Mouse (Mus musculus) limb, embryonic 10.5 days (tissue): ENCODE results near the gene Rnf41. TPM values are rescaled to one million over a fixed set of nuclear protein-coding genes. Genes with fewer than 3 reads are reported as not detected.

ENCODE experiments used
- DNase-seq: peaks from one replicate; pipeline ENCODE4 v3.0.0-alpha.2; 2017; ENCODE audit warnings: low spot score
- H3K27ac ChIP-seq: fragments of 300-500 bp; sonication (generic); 2 replicates; pipeline ENCODE4 v1.5.1; 2016; ENCODE audit warnings: mild to moderate bottlenecking
- H3K27me3 ChIP-seq: fragments of 300-500 bp; sonication (generic); 2 replicates; pipeline ENCODE4 v1.6.1; 2016; ENCODE audit warnings: low read depth, mild to moderate bottlenecking; ENCODE audit not compliant: poor library complexity, severe bottlenecking
- H3K36me3 ChIP-seq: fragments of 300-500 bp; sonication (generic); 2 replicates; pipeline ENCODE4 v1.6.1; 2016; ENCODE audit warnings: mild to moderate bottlenecking, moderate library complexity
- H3K4me1 ChIP-seq: fragments of 300-500 bp; sonication (generic); 2 replicates; pipeline ENCODE4 v1.6.1; 2016
- H3K4me3 ChIP-seq: fragments of 300-500 bp; sonication (generic); 2 replicates; pipeline ENCODE4 v1.5.1; 2016; ENCODE audit warnings: mild to moderate bottlenecking, moderate library complexity
- H3K9me3 ChIP-seq: fragments of 300-500 bp; sonication (generic); replicated peaks from 2 replicates; pipeline ENCODE4 v1.6.1; 2016; ENCODE audit warnings: mild to moderate bottlenecking
- WGBS: fragments of 180-500 bp; shearing (Covaris S2); methylation state at CpG from one replicate; pipeline ENCODE4 v1.1.7; 2016; 5-methylcytosine and 5-hydroxymethylcytosine counted together
- polyA plus RNA-seq: library from polyadenylated mRNA; unstranded; fragments of >200 nt; fragmentation: Nextera tagmentation; extraction: Ambion mirVana; gene quantifications from 2 replicates; pipeline ENCODE4 v1.2.1, GENCODE M21; 2016

The Rnf41 gene
- polyA plus RNA-seq, result 41.9 and 43.6 TPM in 2 replicates

GRCm38 (mm10) chr10:128411211-128412054 lies at the start of gene Rnf41, which contains the start of gene Nabp2:
Gene Rnf41 (plus strand): TSS chr10:128411657.
Gene Nabp2 (minus strand): TSS chr10:128411492.
- Histone ChIP-seq H3K4me1 (peaks cover 44% of the 10 kb centered on the region), H3K36me3 (peaks cover 50% of the 10 kb centered on the region), H3K27me3 (no peaks in the 10 kb centered on the region), H3K27ac (peak within 1 kb of the TSS; percentile 94), H3K4me3 (peak within 1 kb of the TSS; percentile 80), H3K9me3 (no peaks in the 10 kb centered on the region)
- peak; percentile 99 for DNase-seq
- WGBS, result under 1% methylated on average over 50 of the region's 50 CpGs

DNA sequence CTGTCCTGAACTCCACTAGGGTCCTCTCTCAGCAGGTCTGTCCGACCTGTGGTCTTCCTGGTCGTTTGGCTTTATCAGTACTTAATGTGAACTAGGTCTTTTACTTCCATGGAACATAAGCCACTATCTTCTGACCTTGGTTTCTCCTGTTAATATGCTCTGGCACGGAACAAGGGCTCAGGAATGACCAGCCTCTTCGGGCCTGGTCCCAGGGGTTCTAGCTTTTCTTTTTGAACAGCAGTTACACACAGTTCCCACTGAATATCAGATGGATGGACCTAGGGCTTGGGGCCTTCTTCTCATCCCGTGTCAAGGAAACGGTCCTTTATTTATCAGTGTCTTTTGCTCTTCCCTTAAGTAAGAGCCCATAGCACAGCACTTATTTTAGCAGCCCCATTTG lies 49.6 kb upstream of the Rnf41 start:
- WGBS, result 90% methylated on average over 6 of the region's 6 CpGs
- Histone ChIP-seq H3K27me3 (no peaks in the 10 kb centered on the region), H3K27ac (no peak overlapping the region), H3K36me3 (peaks cover 87% of the 10 kb centered on the region), H3K4me3 (no peak overlapping the region), H3K4me1 (no peaks in the 10 kb centered on the region), H3K9me3 (no peaks in the 10 kb centered on the region)
- DNase-seq, result no peak

DNA sequence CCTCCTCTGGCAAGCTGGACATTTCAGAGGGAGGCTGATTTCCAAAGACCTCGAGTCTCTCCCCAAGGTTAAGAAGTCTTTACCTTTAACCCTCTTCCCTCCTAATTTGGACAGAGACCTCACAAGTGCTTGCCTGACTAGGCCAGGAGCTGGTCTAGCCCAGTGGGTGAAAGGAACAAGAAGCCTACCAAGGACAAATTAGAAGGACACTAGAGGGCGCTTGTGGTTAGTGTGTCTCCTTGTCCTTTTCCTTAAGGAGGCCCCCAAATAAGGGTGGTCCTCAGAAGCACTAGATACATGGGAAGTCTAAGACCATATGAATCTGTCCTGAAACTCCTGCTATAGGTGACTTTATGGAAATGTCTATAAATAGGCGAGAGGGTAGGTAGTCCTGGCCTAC lies 48.9 kb upstream of the Rnf41 start:
- no peak overlapping the region for H3K27ac ChIP-seq
- no peak overlapping the region for H3K4me3 ChIP-seq
- H3K36me3 ChIP-seq, result peaks cover 80% of the 10 kb centered on the region
- H3K9me3 ChIP-seq, result no peaks in the 10 kb centered on the region
- H3K4me1 ChIP-seq, result 0 out of 2 replicates have a peak, but pooled peaks cover 2% of the 10 kb centered on the region
- 57% methylated on average over 3 of the region's 3 CpGs for WGBS
- no peak for DNase-seq
- no peaks in the 10 kb centered on the region for H3K27me3 ChIP-seq

DNA sequence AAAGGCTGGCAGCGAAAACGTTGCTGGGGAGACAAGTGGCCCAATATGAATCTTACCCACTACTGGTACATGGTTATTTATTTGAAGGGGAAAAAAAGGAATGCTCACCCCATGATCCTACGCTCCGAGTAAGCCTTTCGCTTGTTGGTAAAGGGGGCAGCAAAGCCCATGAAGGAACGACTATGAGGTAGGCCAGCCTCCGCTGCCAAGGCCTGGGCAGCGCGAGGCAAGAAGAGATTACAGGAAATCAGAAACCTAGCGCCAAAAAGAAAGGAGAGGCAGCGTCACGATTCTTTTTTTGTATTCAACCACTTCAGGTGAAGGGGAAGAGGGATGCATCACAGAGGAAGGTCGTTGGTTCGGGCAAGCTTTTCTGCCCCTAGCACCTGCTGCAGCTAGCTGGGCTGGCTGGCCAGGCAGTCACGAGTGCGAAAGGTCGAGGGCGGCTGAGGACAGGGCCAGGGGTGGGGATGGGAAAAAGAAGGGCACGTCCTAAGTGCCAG lies 43.5 kb upstream of the Rnf41 start:
- peak overlapping the region; percentile 88 for H3K27ac ChIP-seq
- peaks cover 33% of the 10 kb centered on the region for H3K4me1 ChIP-seq
- DNase-seq, result no peak
- 20% methylated on average over 19 of the region's 19 CpGs for WGBS
- H3K27me3 ChIP-seq, result no peaks in the 10 kb centered on the region
- H3K36me3 ChIP-seq, result peaks cover 26% of the 10 kb centered on the region
- H3K9me3 ChIP-seq, result no peaks in the 10 kb centered on the region
- peak overlapping the region; percentile 82 for H3K4me3 ChIP-seq

DNA sequence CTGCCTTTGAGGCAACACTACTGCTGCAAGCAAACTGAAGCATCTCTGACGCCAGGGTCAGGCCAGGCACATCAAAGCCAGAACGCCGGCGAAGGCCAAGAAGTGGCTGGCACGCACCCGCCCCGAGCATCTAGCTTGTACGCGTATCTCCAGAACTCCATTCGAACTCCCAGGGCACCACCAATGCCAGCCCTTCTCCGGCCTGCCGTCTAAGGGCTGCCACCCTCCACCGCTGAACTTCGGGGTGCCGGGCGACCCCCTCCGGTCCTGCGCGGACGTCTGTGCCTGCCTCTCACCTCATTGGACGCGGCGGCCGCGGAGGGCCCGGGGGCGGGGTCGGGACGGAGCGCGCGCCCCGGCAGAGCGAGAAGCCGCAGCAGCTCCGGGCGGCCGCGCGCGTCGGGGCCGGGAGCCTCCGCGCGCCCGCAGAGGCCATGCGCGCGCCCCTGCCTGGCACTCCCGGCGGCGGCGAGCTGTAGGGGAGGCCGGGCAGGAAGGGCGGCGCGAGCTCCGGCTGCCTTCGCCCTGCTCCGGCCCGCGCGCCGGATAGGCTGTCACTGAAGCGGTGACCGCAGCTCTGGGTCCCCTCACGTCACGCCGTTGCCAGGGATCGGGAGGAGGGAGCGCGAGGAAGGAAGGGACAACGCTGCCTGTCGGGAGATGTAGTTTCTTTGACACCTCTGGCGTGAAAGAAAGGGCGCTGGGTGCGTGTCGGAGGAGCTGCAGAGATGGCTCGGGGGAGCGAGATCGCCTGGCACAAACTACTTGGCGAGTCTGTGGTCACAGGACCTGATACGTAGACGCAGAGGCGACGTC lies 42.8 kb upstream of the Rnf41 start, which contains the start of gene Coq10a:
Gene Coq10a, minus strand, starts transcription at position 596 of the 816 bp plus-strand sequence.
- Histone ChIP-seq H3K4me3 (peak within 1 kb of the TSS; percentile 82), H3K27me3 (no peaks in the 10 kb centered on the region), H3K9me3 (no peaks in the 10 kb centered on the region), H3K27ac (peak within 1 kb of the TSS; percentile 88), H3K36me3 (peaks cover 20% of the 10 kb centered on the region), H3K4me1 (peaks cover 33% of the 10 kb centered on the region)
- WGBS, result under 1% methylated on average over 87 of the region's 87 CpGs
- DNase-seq, result peak; percentile 90

GRCm38 (mm10) chr10:128369218-128369543 lies 42.3 kb upstream of the Rnf41 start:
- no peaks in the 10 kb centered on the region for H3K27me3 ChIP-seq
- peaks cover 33% of the 10 kb centered on the region for H3K4me1 ChIP-seq
- 6% methylated on average over 9 of the region's 9 CpGs for WGBS
- no peaks in the 10 kb centered on the region for H3K9me3 ChIP-seq
- DNase-seq, result no peak
- peak overlapping the region; percentile 82 for H3K4me3 ChIP-seq
- H3K36me3 ChIP-seq, result peaks cover 15% of the 10 kb centered on the region
- H3K27ac ChIP-seq, result peak overlapping the region; percentile 88

- no peak for DNase-seq
- 87% methylated on average over 6 of the region's 6 CpGs for WGBS
Measured at GRCm38 (mm10) chr10:128369599-128369998, 41.9 kb upstream of the Rnf41 start.

GRCm38 (mm10) chr10:128370021-128370420 lies 41.4 kb upstream of the Rnf41 start:
- no peaks in the 10 kb centered on the region for H3K9me3 ChIP-seq
- peaks cover 7% of the 10 kb centered on the region for H3K36me3 ChIP-seq
- no peaks in the 10 kb centered on the region for H3K27me3 ChIP-seq
- H3K4me1 ChIP-seq, result peaks cover 33% of the 10 kb centered on the region
- no peak overlapping the region for H3K4me3 ChIP-seq
- no peak for DNase-seq
- H3K27ac ChIP-seq, result no peak overlapping the region
- WGBS, result 74% methylated on average over 5 of the region's 6 CpGs

More at GRCm38 (mm10) chr10:128369599-128369998, 41.9 kb upstream of the Rnf41 start:
- H3K27me3 ChIP-seq, result no peaks in the 10 kb centered on the region
- H3K36me3 ChIP-seq, result peaks cover 11% of the 10 kb centered on the region
- no peaks in the 10 kb centered on the region for H3K9me3 ChIP-seq
- H3K4me1 ChIP-seq, result peaks cover 33% of the 10 kb centered on the region
- H3K27ac ChIP-seq, result peak overlapping the region; percentile 88; the same call in 1 of the 2 replicates
- peak overlapping the region; percentile 82 for H3K4me3 ChIP-seq

GRCm38 (mm10) chr10:128370601-128371000 lies 40.9 kb upstream of the Rnf41 start:
- H3K9me3 ChIP-seq, result no peaks in the 10 kb centered on the region
- H3K27ac ChIP-seq, result no peak overlapping the region
- DNase-seq, result no peak
- H3K4me3 ChIP-seq, result no peak overlapping the region
- peaks cover 33% of the 10 kb centered on the region for H3K4me1 ChIP-seq
- no peaks in the 10 kb centered on the region for H3K27me3 ChIP-seq
- H3K36me3 ChIP-seq, result peaks cover 1% of the 10 kb centered on the region; the same call in 1 of the 2 replicates
- WGBS, result 38% methylated on average over 4 of the region's 4 CpGs

GRCm38 (mm10) chr10:128372142-128372541 lies 39.3 kb upstream of the Rnf41 start:
- H3K36me3 ChIP-seq, result peaks cover 5% of the 10 kb centered on the region; the same call in 1 of the 2 replicates
- DNase-seq, result no peak
- H3K27ac ChIP-seq, result no peak overlapping the region
- no peaks in the 10 kb centered on the region for H3K9me3 ChIP-seq
- no peak overlapping the region for H3K4me3 ChIP-seq
- H3K27me3 ChIP-seq, result no peaks in the 10 kb centered on the region
- WGBS, result 82% methylated on average over 5 of the region's 5 CpGs
- H3K4me1 ChIP-seq, result peaks cover 41% of the 10 kb centered on the region

GRCm38 (mm10) chr10:128372989-128373748 lies 38.3 kb upstream of the Rnf41 start:
- Histone ChIP-seq H3K4me3 (no peak overlapping the region), H3K27me3 (no peaks in the 10 kb centered on the region), H3K4me1 (peaks cover 39% of the 10 kb centered on the region), H3K27ac (no peak overlapping the region), H3K36me3 (peaks cover 10% of the 10 kb centered on the region), H3K9me3 (no peaks in the 10 kb centered on the region)
- 87% methylated on average over 6 of the region's 6 CpGs for WGBS
- DNase-seq, result no peak

GRCm38 (mm10) chr10:128374393-128374792 lies 37.1 kb upstream of the Rnf41 start:
- H3K9me3 ChIP-seq, result no peaks in the 10 kb centered on the region
- H3K4me1 ChIP-seq, result peaks cover 39% of the 10 kb centered on the region
- DNase-seq, result no peak

More at GRCm38 (mm10) chr10:128374393-128374792, 37.1 kb upstream of the Rnf41 start:
- Histone ChIP-seq H3K36me3 (peaks cover 22% of the 10 kb centered on the region), H3K4me3 (no peak overlapping the region), H3K27ac (no peak overlapping the region), H3K27me3 (no peaks in the 10 kb centered on the region)
- 76% methylated on average over 6 of the region's 6 CpGs for WGBS
